Mouse (Mus musculus) cerebellum, postnatal 10 days (tissue): ENCODE measurements around the gene Wdr63.

Experiments
- DNase-seq, 2 experiments: peaks; one replicate each; pipeline ENCODE4 v3.0.0; 2021; ENCODE audit warnings: mixed read lengths in 2 of 2

Gene Wdr63

GRCm38 (mm10) chr3:146121310-146122124 lies 13.6 kb upstream of the Wdr63 start:
- no peak for DNase-seq

- DNase-seq: peak in 1 of 2 experiments; percentile 11
These were observed 10.1 kb upstream of the Wdr63 start for GRCm38 (mm10) chr3:146117997-146118457.

GRCm38 (mm10) chr3:146117258-146117996 lies 9.5 kb upstream of the Wdr63 start, which contains the start of gene Mcoln3:
Mcoln3 (plus strand) TSS chr3:146117450.
- no peak for DNase-seq

DNA sequence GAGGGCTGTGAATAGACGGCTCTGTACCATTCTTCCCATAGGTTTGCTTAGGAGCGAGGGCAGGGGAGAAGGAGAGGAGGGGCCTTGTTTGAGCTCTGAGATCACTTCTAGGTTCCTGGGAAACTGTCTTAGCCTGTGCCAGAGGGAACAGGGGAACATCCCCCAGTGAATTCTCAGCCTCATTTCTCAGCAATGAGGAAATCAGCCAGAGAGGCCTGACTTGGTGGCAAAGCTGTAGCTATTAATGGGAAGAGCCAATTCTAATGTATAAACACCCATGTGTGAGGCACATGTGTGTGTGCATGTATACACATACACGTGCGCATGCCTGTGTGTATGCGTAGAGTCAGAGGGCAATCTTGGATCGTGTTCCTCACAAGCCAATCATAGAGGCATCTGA lies 3.0 kb upstream of the Wdr63 start:
- DNase-seq: no peak

GRCm38 (mm10) chr3:146110358-146110757 lies 2.4 kb upstream of the Wdr63 start:
- DNase-seq: no peak

DNA sequence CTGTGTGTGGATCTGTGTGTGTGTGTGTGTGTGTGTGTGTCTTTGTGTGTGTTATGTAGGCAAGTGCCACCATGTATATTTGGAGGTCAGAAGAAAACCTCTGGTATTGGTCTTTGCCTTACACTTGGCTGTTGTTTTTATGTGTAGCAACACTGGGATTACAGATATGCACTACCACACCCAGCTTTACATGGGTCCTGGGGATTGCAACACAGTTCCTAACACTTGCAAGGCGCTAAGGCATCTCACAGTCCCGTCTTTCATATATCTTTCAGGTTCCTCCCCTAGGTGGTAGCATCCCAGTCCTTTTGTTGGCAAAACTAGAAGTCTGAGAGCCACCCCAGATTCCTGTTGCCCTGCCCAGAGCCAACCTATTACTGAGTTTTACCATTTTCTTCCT lies 1.0 kb upstream of the Wdr63 start:
- DNase-seq: no peak

DNA sequence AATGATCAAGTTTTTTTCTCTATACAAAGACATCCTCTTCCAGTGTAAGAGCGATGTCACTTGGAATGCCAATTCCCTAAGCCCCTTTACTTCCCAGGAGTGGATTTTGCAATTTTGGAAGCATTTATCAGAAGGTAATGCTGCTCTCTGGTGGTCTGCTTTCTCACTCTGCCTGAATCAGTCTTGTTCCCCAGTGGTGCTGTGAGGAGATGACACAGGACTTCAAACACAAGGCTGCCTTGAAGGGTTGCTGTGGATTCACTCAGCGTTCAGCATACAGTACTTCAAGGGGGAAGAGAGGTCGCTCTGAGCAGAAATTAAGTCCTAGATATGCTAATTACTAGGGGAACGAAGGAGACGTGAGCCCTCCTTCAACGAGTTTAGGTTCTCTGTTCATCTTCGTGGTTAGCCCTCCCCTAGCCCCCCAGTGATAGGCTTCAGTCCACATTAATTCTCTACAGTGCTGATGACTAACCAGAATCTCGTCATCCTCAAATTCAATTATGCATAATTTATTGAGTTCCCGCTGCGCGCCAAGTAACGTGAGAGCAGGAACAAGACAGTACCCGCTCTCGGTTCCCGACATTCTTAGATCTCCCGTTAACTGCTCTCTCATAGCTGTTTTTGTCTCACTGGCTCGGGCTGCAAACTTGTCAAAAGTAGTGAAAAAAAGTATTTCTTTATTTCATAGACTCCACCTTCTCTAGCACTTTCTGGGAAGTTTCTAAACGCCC lies 647 bp downstream of the Wdr63 start:
- DNase-seq: peak; percentile 28 to 40

- DNase-seq: peak; percentile 12 to 14
These were observed 5.9 kb downstream of the Wdr63 start for GRCm38 (mm10) chr3:146102049-146102448.

GRCm38 (mm10) chr3:146099925-146100324 lies 8.0 kb downstream of the Wdr63 start:
- DNase-seq: no peak

DNA sequence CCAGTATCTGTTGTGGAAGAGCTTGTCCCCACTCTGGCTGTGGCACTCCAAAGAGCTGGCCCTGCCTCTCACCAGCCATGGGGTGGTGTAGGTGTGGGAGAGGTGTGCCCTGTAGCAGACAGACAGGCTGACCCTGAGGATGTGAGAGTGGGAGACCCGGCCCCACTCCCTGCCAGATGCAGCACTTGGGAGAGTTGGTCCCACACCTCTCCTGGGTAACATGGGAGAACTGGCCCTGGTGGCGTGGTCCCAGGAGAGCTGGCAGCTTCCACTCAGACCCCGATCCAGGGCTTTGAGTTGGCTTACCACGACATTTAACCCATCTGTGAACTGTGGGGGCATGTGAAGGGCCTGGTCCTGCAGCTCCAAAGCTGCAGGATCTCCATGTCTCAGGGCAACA lies 10.1 kb downstream of the Wdr63 start:
- no peak for DNase-seq

GRCm38 (mm10) chr3:146096986-146097385 lies 10.9 kb downstream of the Wdr63 start:
- DNase-seq: no peak

- no peak for DNase-seq
These were observed 12.9 kb downstream of the Wdr63 start for GRCm38 (mm10) chr3:146095066-146095465.

- DNase-seq: no peak
These were observed 16.8 kb downstream of the Wdr63 start for GRCm38 (mm10) chr3:146090988-146091657.

GRCm38 (mm10) chr3:146080241-146080640 lies 27.7 kb downstream of the Wdr63 start:
- DNase-seq: no peak

- peak in 1 of 2 experiments; percentile 59 for DNase-seq
These were observed 35.1 kb downstream of the Wdr63 start for GRCm38 (mm10) chr3:146072780-146073179.

DNA sequence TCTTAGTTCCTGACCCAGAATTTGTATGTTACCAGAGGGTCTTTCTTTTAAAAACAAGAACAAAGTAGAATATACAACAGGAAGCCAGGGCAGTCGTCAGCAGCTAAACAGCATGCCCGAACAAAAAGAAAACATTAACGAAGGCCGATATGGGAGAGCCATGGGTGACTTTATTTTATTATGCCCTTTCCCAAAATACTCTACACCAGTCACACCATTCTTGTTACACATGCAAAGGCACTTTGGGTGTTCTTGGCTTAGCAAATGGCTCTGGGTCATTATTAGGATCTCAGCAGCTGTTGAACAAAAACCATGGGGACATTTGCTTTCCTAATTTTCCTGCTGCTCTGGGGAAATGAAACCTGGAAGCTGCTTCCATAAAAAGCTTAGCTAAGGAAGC lies 38.7 kb downstream of the Wdr63 start:
- DNase-seq: no peak

- DNase-seq: no peak
These were observed 44.8 kb downstream of the Wdr63 start for GRCm38 (mm10) chr3:146063146-146063545.

DNA sequence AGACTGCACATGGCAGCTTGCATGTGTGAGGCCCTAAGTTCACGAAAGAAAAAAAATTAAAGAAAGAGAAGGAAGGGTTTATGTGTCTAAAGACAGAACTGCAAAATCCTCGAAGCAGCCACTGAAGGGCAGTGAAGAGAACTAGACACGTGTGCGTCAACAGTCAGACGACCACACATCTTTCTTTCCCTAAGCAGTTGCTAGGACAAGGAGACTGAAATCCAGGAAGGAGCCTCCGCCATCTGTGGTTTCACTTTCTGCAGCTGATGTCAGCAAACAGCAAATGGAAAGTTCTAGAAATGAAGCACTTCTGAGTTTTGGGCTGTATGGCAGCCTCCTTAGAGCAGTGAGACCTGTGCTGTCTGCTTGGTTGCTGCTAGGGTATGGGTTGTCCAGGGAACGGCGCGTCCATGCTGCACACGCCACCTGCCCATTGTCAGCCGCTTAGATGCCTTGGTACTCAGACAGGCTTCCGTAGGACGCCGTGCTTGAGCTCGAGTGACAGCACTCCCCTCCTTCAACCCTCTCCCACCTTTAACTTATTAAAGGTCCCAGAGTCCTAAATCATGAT lies 48.5 kb downstream of the Wdr63 start:
- no peak for DNase-seq

DNA sequence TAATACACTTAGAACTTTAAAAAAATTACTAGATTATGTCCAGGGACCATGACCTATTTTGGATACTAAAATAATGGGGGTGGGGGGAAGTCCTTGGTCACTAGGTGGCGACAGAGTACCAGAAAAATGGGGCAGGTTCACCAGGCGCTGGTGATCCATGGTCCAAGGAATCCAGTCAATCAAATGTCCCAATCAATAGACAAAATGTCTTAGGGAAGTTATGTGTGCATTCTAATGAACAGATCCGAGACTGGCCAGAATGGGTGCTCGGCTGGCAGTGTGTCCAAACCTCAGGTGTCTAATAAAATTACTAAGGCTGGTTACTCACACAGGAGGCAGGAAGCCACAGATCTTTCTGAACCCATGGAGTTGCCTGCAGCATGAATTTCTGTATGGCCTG lies 49.7 kb downstream of the Wdr63 start:
- DNase-seq: peak; percentile 80 to 85

- DNase-seq: no peak
These were observed 50.8 kb downstream of the Wdr63 start for GRCm38 (mm10) chr3:146057131-146057530.

DNA sequence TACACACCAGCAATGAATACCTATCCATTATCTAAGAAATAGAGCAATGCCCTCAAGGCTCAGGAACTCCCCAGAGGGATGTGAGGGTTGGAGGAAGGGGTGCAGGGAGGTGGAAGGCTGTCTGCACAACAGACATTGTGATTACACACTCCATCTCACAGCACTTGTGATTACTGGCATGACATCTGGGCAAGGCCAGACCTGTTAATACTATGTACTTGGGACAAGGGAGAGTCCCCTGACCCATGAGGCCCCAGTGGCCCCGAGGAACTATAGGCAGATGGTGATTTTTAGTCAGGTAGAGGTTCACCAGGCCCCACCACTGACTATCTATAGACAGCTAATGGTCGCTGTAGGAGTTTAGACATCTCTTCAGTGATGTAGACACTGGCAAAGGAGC lies 54.1 kb downstream of the Wdr63 start:
- DNase-seq: no peak
